Mouse (Mus musculus) midbrain, embryonic 12.5 days (tissue): ENCODE measurements around the gene Usp30. TPM values are rescaled to one million over a fixed set of nuclear protein-coding genes. Genes with fewer than 3 reads are reported as not detected.

ENCODE experiments used
- ATAC-seq: fragments of 200-750 bp; cut with Nextera tagmentation; 2 replicates; pipeline ENCODE4 v1.8.0; 2017; ENCODE audit warnings: low read depth, moderate TSS enrichment, moderate library complexity; ENCODE audit not compliant: low FRiP score
- H3K27ac ChIP-seq: fragments of 300-500 bp; sonication (generic); replicated peaks from 2 replicates; pipeline ENCODE4 v1.5.1; 2016; ENCODE audit warnings: mild to moderate bottlenecking
- H3K27me3 ChIP-seq: fragments of 300-500 bp; sonication (generic); 2 replicates; pipeline ENCODE4 v1.6.1; 2016; ENCODE audit warnings: mild to moderate bottlenecking
- H3K36me3 ChIP-seq: fragments of 300-500 bp; sonication (generic); 2 replicates; pipeline ENCODE4 v1.6.1; 2016
- H3K4me1 ChIP-seq: fragments of 300-500 bp; sonication (generic); 2 replicates; pipeline ENCODE4 v1.6.1; 2016
- H3K4me2 ChIP-seq: fragments of 300-500 bp; sonication (generic); replicated peaks from 2 replicates; pipeline ENCODE4 v1.6.1; 2016; ENCODE audit warnings: mild to moderate bottlenecking, moderate library complexity
- H3K4me3 ChIP-seq: fragments of 300-500 bp; sonication (generic); 2 replicates; pipeline ENCODE4 v1.5.1; 2016; ENCODE audit warnings: mild to moderate bottlenecking
- H3K9ac ChIP-seq: fragments of 300-500 bp; sonication (generic); replicated peaks from 2 replicates; pipeline ENCODE4 v1.6.1; 2016; ENCODE audit warnings: mild to moderate bottlenecking, moderate library complexity
- H3K9me3 ChIP-seq: fragments of 300-500 bp; sonication (generic); 2 replicates; pipeline ENCODE4 v1.6.1; 2016; ENCODE audit warnings: mild to moderate bottlenecking
- WGBS: fragments of 180-500 bp; shearing (Covaris S2); methylation state at CpG from one replicate; pipeline ENCODE4 v1.1.7; 2016; 5-methylcytosine and 5-hydroxymethylcytosine counted together
- polyA plus RNA-seq: library from polyadenylated mRNA; unstranded; fragments of >200 nt; fragmentation: Nextera tagmentation; extraction: Ambion mirVana; gene quantifications from 2 replicates; pipeline ENCODE4 v1.2.1, GENCODE M21; 2016

Usp30 gene
- polyA plus RNA-seq, 1 experiment from 2014 or later: 17.5 TPM

DNA sequence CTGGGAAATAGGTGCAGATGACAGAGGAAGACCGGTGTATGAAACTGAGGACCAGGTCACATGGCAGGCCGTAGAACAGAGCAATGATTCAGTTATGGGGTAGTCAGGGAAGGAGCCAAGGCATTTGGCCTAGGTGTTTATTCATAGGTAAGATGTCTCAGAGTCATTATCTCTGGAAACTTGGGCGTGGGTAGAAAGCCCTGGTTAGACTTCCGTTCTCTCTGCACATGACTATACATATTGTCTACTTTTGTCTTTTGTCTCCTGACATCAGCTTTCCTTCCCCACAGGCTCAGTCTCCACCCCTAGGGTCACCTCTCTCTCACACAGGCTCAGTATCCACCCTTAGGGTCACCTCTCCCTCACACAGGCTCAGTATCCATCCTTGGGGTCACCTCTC, 21.5 kb upstream of the Usp30 start:
- no peak overlapping the region for H3K4me2 ChIP-seq
- no peak overlapping the region for H3K27ac ChIP-seq
- H3K4me1 ChIP-seq: peaks cover 10% of the 10 kb centered on the region
- ATAC-seq: no peak
- peaks cover 5% of the 10 kb centered on the region; the same call in 1 of the 2 replicates for H3K27me3 ChIP-seq
- no peaks in the 10 kb centered on the region for H3K9me3 ChIP-seq
- H3K9ac ChIP-seq: no peak overlapping the region
- 84% methylated on average over 4 of the region's 4 CpGs for WGBS
- H3K36me3 ChIP-seq: peaks cover 7% of the 10 kb centered on the region; the same call in 1 of the 2 replicates
- H3K4me3 ChIP-seq: no peak overlapping the region

DNA sequence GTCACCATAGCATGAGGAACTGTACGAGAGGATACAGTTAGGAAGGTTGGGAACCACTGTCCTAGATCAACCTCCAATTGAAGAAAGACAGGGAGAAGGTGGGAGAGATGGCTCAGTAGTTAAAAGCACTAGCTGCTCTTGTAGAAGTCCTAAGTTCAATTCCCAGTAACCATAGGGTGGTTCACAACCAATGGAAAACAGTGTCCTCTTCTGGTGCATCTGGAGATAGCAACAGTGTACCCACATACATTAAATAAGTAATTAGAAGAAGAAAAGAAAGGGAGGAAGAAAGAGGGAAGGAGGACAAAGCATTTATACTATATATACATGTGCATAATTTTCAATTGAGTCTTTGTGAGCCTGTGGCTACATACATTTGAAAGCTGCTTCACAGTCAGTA, 20.1 kb upstream of the Usp30 start:
- ATAC-seq: no peak
- H3K4me2 ChIP-seq: no peak overlapping the region
- 80% methylated on average over 1 of the region's 1 CpGs for WGBS
- no peak overlapping the region for H3K27ac ChIP-seq
- H3K36me3 ChIP-seq: peaks cover 7% of the 10 kb centered on the region; the same call in 1 of the 2 replicates
- no peak overlapping the region for H3K4me3 ChIP-seq
- H3K9me3 ChIP-seq: no peaks in the 10 kb centered on the region
- H3K9ac ChIP-seq: no peak overlapping the region
- peaks cover 10% of the 10 kb centered on the region for H3K4me1 ChIP-seq
- peaks cover 5% of the 10 kb centered on the region; the same call in 1 of the 2 replicates for H3K27me3 ChIP-seq

DNA sequence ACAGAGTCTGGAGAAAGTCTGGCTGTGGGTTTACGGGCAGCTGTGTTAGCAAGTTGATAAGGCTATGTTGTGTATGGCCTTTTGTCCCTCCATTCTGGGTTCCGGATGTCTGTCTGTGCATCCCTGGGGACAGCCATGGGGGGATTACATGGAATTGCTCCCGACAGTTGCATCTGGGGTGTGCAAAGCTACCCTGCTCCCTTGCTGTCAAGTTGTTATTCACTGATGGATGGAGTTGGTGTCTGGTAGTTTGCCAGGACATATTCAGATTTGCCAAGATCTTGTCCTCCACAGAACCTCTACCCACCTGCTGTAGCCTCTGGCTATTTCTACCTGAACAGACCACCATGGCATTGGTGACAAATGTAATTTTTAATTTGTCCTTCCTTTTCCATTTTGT, 19.1 kb upstream of the Usp30 start:
- no peaks in the 10 kb centered on the region for H3K9me3 ChIP-seq
- H3K4me3 ChIP-seq: no peak overlapping the region
- H3K9ac ChIP-seq: no peak overlapping the region
- H3K27me3 ChIP-seq: peaks cover 11% of the 10 kb centered on the region; the same call in 1 of the 2 replicates
- ATAC-seq: no peak
- peaks cover 7% of the 10 kb centered on the region for H3K4me1 ChIP-seq
- H3K36me3 ChIP-seq: peaks cover 7% of the 10 kb centered on the region; the same call in 1 of the 2 replicates
- H3K27ac ChIP-seq: no peak overlapping the region
- 83% methylated on average over 3 of the region's 3 CpGs for WGBS
- no peak overlapping the region for H3K4me2 ChIP-seq

DNA sequence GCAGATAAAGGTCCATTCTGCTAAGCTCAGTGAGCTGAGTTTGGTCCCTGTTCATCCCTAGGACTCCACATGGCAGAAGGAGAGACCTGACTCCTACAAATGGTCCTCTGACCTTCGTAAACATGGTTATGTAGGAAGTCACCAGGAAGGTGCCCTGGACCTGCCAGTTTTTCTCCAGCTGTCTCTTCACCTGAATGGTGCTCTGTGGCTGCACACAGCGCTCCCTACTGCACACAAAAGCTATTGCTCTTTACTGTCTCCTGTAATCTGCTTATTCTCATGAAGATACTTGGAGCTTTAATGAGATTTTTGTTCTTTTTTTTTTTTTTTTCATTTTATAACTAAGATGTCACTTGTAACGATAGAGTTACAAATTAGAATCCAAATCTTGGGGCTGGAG, 18.7 kb upstream of the Usp30 start:
- Histone ChIP-seq H3K4me1 (peaks cover 2% of the 10 kb centered on the region), H3K9me3 (no peaks in the 10 kb centered on the region), H3K9ac (no peak overlapping the region), H3K27me3 (peaks cover 13% of the 10 kb centered on the region; the same call in 1 of the 2 replicates), H3K36me3 (peaks cover 7% of the 10 kb centered on the region; the same call in 1 of the 2 replicates), H3K4me3 (no peak overlapping the region), H3K4me2 (no peak overlapping the region), H3K27ac (no peak overlapping the region)
- 57% methylated on average over 3 of the region's 3 CpGs for WGBS
- no peak for ATAC-seq

DNA sequence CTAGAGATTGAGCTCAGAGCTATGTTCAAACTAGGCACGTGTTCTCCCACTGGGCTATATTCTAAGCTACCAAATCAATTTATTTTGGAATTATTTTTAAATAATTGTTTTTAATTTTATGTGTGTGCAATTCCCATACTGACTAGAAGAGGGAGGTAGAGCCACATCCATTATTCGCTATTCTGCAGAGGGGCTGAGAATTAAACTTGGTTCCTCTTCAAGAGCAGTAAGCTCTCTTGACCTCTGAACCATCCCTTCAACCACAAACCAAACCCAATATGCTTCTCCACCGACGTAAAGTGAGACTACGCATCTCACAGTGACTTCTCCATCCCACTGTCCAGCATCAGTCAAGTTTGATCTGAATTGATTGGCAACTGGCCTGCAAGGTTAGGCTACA, 18.1 kb upstream of the Usp30 start:
- no peak for ATAC-seq
- Histone ChIP-seq H3K9ac (no peak overlapping the region), H3K27ac (no peak overlapping the region), H3K4me2 (no peak overlapping the region), H3K9me3 (no peaks in the 10 kb centered on the region), H3K27me3 (peaks cover 13% of the 10 kb centered on the region; the same call in 1 of the 2 replicates), H3K4me3 (no peak overlapping the region), H3K4me1 (no peaks in the 10 kb centered on the region), H3K36me3 (peaks cover 7% of the 10 kb centered on the region; the same call in 1 of the 2 replicates)
- WGBS: 87% methylated on average over 5 of the region's 5 CpGs

DNA sequence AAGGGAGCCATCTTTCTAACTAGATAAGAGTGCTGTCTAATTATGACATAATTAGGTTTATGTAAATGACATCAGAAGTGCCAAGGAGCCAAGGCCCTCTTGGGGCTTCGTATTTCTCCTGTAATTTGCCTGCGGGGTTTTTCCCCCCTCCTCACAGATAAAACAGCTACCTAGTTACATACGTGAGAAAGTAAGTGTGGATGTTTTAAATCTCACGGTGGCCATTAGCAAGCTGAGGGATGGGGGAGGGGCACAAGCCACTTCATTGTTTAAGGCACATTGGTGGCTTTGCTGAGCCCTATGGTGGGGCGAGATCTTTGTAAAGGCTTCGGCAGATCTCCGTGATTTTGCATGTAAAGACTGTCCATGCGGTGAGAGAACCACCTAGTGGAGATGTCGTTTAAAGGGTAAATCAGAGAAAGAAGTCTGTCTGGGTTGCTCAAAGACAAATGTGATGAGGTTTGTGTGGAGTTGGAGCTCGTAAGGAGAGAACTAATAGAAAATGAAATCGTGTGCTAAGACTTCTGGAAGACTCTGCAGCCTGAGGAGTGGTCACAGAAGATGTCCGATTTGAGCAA, 16.4 kb upstream of the Usp30 start:
- no peak for ATAC-seq
- 65% methylated on average over 12 of the region's 12 CpGs for WGBS
- peaks cover 5% of the 10 kb centered on the region; the same call in 1 of the 2 replicates for H3K4me1 ChIP-seq
- no peaks in the 10 kb centered on the region for H3K9me3 ChIP-seq
- no peak overlapping the region for H3K4me3 ChIP-seq
- no peak overlapping the region for H3K9ac ChIP-seq
- no peak overlapping the region for H3K27ac ChIP-seq
- peaks cover 8% of the 10 kb centered on the region; the same call in 1 of the 2 replicates for H3K27me3 ChIP-seq
- H3K4me2 ChIP-seq: no peak overlapping the region
- no peaks in the 10 kb centered on the region for H3K36me3 ChIP-seq

DNA sequence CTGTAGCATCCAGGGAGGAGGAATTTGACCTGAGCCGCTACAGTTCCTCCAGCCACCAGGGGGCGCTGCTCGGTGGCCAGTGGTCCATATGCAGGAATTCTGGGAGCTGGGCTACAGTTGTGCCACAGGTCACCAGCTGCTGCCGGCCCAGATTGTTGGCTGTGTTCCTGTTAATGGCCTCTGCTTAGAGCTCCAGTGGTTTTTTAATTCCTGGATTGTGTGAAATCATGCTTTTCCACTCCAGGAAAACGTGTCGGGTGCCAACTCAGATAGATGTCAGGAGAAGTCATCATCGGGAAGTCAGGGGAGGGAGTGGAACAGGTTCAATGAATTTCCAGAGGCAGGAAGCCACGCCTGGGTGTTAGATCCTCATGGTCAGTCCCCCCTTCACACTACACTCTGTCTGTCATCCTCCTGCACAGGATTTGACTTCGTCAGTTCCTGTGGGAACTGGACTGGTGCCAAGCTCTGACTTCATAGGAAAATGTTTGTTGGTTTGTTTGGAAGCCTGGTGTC, 13.0 kb upstream of the Usp30 start:
- WGBS: 37% methylated on average over 9 of the region's 9 CpGs
- Histone ChIP-seq H3K4me2 (0 out of 2 replicates have a peak overlapping the region, but pooled peaks have one; percentile 17), H3K9ac (no peak overlapping the region), H3K27ac (no peak overlapping the region), H3K4me1 (peaks cover 5% of the 10 kb centered on the region; the same call in 1 of the 2 replicates), H3K36me3 (peaks cover 3% of the 10 kb centered on the region; the same call in 1 of the 2 replicates), H3K4me3 (0 out of 2 replicates have a peak overlapping the region, but pooled peaks have one; percentile 4), H3K27me3 (peaks cover 10% of the 10 kb centered on the region), H3K9me3 (no peaks in the 10 kb centered on the region)
- no peak for ATAC-seq

DNA sequence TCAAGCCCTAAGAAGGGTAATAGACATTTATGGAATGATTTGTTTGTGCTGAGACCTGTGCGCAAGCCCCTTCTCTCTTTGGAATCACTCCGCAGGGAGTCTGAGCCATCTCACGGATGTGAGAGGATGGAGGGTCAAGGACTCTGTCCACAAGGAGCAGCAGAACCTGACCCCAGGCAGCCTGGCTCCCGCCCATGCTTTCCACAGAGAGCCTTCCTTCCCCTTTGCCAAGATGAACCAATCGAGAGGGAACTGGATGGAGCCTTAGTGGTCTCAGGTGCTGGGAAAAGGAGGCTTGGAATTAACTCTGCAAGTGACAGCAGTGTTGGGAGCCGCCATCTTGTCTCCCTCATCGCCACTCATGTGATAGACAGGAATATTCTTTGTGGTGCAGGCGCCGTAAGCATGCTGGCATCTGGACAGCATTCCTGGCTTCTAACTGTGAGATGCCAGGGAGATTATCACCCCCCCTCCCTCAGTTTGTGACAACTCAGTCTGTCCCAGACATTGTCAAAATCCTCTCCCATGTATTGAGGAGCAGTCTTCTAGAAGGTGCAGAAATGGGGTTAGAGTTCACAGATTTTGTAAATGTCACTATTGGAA, 8.0 kb upstream of the Usp30 start:
- Histone ChIP-seq H3K27me3 (peaks cover 7% of the 10 kb centered on the region; the same call in 1 of the 2 replicates), H3K4me2 (no peak overlapping the region), H3K27ac (no peak overlapping the region), H3K4me1 (peaks cover 5% of the 10 kb centered on the region; the same call in 1 of the 2 replicates), H3K9me3 (no peaks in the 10 kb centered on the region), H3K9ac (no peak overlapping the region), H3K4me3 (no peak overlapping the region), H3K36me3 (peaks cover 13% of the 10 kb centered on the region)
- no peak for ATAC-seq
- 69% methylated on average over 9 of the region's 9 CpGs for WGBS

DNA sequence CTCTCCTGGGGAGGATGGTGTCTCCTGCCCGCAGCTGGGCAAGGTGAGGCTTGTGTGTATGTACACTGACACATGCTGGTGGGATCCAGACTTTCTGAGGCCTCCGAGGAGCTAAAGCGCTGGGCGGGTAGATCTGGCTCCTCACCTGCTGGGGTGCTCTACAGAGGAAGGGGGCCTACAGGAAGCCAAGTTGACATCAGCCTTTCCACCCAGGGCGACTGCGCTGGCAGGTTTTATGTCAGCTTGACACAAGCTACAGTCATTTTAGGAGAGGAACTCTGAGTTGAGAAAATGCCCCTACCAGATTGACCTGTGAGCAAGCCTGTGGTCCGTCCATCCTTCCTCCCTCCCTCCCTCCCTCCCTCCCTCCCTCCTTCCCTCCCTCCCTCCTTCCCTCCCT, 3.6 kb upstream of the Usp30 start:
- peaks cover 7% of the 10 kb centered on the region; the same call in 1 of the 2 replicates for H3K27me3 ChIP-seq
- no peak overlapping the region for H3K4me3 ChIP-seq
- H3K9ac ChIP-seq: no peak overlapping the region
- H3K4me2 ChIP-seq: no peak overlapping the region
- WGBS: 60% methylated on average over 7 of the region's 7 CpGs
- ATAC-seq: no peak
- H3K4me1 ChIP-seq: no peaks in the 10 kb centered on the region
- peaks cover 18% of the 10 kb centered on the region for H3K36me3 ChIP-seq
- no peak overlapping the region for H3K27ac ChIP-seq
- no peaks in the 10 kb centered on the region for H3K9me3 ChIP-seq

DNA sequence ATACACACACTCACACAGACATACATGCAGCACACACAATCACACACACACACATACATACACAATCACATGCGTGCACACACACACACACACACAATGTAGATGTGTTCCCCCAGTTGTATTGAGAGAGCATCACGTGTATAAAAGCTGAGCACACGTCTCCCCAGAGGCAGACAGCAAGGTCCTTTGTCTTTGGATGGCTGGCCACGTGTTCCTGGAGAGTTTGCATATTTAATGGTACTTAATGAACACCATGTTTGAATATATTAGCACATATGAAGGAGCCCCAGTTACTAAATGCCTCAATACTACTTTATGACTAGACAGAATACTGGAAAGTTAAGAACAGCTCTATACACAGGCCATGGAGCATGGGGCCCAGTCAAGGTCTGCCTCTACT, 1.3 kb upstream of the Usp30 start:
- H3K4me3 ChIP-seq: no peak overlapping the region
- H3K4me2 ChIP-seq: no peak overlapping the region

DNA sequence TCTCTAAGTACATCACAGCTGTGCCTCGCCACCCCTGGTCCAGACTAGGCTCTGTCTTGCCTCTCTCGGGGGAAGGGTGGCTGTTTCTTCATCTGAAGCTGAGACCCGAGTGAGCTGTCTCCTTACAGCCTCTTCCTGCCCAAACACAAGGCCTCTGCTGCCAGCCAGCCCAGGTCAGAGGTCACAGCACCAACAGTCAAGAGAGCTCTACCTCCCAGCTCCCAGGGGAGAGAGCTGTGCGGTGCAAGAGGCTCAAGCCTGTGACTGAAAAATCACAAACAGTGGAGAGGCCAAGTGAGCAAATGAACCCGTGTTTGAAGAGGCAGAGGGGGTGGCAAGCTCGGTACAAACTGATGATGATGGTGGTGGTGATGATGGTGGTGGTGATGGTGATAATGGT, 1.3 kb downstream of the Usp30 start:
- H3K9me3 ChIP-seq: no peaks in the 10 kb centered on the region
- no peak overlapping the region for H3K27ac ChIP-seq
- H3K4me3 ChIP-seq: no peak overlapping the region
- no peak for ATAC-seq
- no peak overlapping the region for H3K4me2 ChIP-seq
- H3K36me3 ChIP-seq: 0 out of 2 replicates have a peak, but pooled peaks cover 8% of the 10 kb centered on the region
- 49% methylated on average over 6 of the region's 6 CpGs for WGBS
- H3K27me3 ChIP-seq: no peaks in the 10 kb centered on the region
- no peak overlapping the region for H3K9ac ChIP-seq
- H3K4me1 ChIP-seq: no peaks in the 10 kb centered on the region

More for the DNA sequence above, 1.3 kb upstream of the Usp30 start:
- ATAC-seq: no peak
- Histone ChIP-seq H3K36me3 (peaks cover 14% of the 10 kb centered on the region), H3K4me1 (no peaks in the 10 kb centered on the region), H3K9ac (no peak overlapping the region), H3K27me3 (peaks cover 4% of the 10 kb centered on the region; the same call in 1 of the 2 replicates), H3K9me3 (no peaks in the 10 kb centered on the region), H3K27ac (no peak overlapping the region; the same call in 1 of the 2 replicates)
- 66% methylated on average over 4 of the region's 4 CpGs for WGBS

DNA sequence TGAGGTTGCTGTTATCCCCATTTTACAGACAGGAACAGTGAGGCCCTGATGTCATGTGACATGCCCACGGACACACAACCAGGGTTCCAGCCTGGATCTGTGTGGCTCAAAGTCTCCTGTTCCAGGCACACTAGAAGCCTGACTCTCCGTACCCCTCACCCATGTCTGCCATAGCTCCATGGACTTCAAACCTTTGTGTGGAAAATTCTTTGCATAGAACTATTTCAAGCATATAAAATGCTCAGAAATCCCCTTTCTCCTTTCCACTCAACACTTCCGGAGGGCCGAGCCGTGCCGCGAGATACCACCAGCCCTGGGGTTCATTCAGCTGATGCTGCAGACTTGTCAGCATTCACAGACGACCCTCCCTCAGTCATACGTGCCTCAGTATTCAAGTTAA, 2.3 kb downstream of the Usp30 start:
- 0 out of 2 replicates have a peak, but pooled peaks cover 6% of the 10 kb centered on the region for H3K36me3 ChIP-seq
- H3K4me1 ChIP-seq: peaks cover 4% of the 10 kb centered on the region; the same call in 1 of the 2 replicates
- 85% methylated on average over 9 of the region's 9 CpGs for WGBS
- no peak for ATAC-seq
- H3K27me3 ChIP-seq: no peaks in the 10 kb centered on the region
- no peak overlapping the region for H3K4me3 ChIP-seq
- no peak overlapping the region for H3K27ac ChIP-seq
- no peak overlapping the region for H3K9ac ChIP-seq
- H3K4me2 ChIP-seq: no peak overlapping the region
- no peaks in the 10 kb centered on the region for H3K9me3 ChIP-seq
